Mouse (Mus musculus): ENCODE results near the gene Fbxl17. TPM values are rescaled to one million over a fixed set of nuclear protein-coding genes. Genes with fewer than 3 reads are reported as not detected.

The Fbxl17 gene
- total RNA-seq, 2 experiments from 2014 or later, result 23.5 to 25.5 TPM

DNA sequence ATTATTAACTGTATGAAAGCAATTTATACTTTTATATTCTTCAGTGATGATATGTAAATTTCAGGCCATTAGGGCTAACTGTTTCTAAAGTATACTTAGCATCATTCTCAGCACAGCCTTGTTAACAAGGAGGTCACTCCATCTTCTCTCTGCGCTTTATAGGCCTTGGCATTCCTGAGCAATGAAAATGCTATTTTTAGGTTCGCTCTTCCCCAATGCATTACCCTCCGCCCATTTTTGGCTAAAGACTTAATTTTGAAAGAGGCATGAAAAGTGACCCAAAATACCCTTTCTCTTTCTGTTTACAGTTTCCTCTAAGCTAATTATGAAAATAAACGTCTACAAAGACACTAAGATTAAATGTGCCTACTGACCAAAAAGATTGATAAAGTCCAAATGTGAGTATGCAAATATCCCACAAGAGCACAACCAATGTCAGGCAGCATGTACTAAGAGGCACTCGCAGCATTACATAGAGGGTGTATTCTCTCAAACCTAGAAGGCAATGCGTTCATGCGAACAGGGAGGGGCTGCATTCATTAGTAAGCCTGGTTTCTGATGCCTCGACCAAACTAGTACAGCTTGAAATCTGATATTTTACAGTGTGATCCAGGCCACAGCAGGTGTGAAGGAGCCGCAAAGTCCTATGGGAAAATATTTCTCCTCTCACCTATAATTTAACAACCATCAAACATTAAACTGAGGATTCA is 259.6 kb downstream of the Fbxl17 start:
- intact Hi-C loops (cut with DNase I), result no loop called here
- no peak for DNase-seq (ENCODE audit: low spot score)

DNA sequence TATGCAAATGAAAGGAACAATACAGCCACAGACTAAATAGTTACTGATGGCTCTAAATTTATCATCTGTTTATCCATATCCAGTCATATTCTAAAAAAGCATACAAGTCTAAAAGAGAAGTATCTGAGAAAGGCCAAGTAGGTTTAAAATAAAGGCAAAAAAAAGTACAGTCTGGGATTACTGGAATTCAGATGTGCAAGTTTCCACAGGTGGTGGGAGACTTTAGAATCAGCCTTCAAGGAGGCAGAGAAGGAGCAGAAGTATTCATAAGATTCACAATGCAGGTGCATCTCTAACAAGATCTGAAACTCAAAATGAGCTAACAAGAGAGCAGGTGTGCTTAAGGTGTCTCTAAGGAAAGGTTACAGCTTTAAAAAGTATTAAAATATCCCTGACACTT is 263.0 kb downstream of the Fbxl17 start:
- intact Hi-C loops (cut with DNase I), result no loop called here
- DNase-seq (ENCODE audit: low spot score), result no peak

DNA sequence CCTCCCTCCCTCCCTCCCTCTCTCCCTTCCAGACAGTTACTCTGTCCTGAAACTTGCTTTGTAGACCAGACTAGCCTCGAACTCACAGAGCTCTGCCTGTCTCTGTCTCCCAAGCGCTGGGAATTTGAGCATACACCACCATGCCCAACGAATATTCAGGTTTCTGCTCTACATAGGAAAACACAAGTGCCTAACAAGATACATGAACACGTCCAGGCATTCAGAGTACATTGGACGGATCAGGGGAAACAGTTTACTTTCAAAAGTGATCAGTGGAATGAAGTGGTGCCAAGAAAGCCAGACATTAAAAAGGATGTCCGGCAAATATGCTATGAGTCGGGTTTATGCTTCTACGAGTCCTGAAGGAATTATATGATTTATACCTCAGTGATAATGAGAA is 263.6 kb downstream of the Fbxl17 start:
- no peak for DNase-seq (ENCODE audit: low spot score)
- intact Hi-C loops (cut with DNase I), result no loop called here

DNA sequence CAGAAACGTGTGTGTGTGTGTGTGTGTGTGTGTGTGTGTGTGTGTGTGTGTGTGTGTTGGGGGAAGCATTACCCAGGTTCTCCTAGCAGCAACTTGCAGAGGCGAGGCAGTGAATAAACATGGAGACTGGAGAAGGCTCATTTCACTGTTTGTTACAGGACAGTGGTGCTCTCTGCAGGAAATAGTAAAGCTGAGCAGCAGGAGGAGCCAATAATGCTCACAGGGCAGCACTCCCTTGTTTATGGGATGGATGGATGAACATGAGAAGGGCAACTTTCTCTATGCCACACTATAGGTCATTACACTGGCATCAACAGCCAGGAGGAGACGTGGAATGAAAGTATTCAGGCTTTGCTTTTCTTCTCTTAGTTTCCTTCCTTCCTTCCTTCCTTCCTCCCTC is 264.0 kb downstream of the Fbxl17 start:
- no peak for DNase-seq (ENCODE audit: low spot score)
- intact Hi-C loops (cut with DNase I), result no loop called here

DNA sequence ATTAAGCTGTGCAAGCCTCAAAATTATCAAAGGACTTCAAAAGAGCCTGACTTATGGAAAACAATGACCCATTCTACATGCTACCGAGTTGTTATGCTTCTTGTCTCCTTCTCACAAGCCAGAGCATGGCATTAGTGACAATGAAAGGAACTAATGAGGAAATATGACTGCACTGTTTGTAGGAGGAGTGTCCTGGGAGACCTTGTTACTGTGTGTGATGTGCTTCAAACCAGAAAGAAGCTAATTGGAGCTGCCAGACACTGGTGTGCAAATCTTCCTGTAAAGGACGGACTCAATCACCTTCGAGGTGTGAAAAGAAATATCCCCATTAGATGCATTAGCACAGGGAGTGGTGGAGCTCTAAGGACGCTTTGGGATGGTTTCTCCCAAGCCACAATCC is 270.7 kb downstream of the Fbxl17 start:
- intact Hi-C loops (cut with DNase I), result no loop called here
- DNase-seq (ENCODE audit: low spot score), result no peak

DNA sequence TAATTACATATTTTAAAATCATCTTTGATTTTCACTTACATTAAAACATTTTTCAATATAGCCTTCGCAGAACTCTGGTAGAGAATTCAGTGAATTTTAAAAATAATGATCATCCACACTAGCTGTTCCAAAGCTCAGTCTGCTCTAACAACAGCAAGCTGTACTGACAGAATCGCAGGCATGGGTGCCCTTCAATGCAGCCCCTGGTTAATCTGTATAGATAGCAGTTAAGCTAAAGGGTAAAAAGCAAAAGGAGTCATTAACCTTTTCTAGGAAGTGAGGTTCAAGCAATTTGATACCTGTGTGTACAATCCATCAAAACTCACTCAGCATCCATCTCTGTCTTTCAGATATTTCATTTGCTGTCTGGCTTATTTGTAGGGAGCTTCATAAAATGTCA is 273.4 kb downstream of the Fbxl17 start:
- intact Hi-C loops (cut with DNase I), result no loop called here
- no peak for DNase-seq (ENCODE audit: low spot score)

DNA sequence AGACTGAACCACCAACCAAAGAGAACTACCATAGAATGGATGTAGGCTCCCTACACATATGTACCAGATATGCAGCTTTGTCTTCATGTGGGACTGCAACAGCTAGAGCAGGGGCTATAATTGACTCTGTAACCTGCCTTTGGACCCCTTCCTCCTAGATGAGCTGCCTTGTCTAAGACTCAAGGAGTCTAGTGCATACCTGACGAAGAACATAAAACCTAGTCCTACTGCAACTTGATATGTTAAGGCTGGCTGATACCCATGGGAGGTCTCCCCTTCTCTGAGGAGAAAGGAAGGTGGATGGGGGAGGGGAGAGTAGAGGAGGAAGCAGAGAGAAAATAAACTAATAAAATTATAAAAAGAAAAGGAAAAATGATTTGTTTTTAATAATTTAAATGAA is 273.9 kb downstream of the Fbxl17 start:
- intact Hi-C loops (cut with DNase I), result no loop called here
- DNase-seq (ENCODE audit: low spot score), result no peak

DNA sequence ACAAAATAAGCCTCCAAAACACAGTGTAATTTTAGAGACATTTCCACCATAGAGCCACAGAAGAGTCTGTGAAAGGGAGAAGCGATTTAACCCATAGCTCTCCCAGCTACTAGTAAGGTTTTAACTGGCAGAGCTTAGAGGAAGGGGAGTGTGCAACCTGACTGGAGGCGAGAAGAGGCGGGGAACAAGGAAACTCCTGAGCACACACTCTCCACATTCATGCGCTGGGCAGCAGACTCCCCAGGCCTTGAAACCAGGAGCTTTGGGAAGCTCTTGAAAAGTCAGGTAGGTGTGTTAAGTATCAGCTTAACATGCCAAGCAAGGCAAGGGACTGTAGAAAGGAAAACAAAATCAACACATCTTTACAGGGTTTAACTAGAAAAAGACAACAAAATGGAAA is 276.1 kb downstream of the Fbxl17 start:
- intact Hi-C loops (cut with DNase I), result no loop called here

DNA sequence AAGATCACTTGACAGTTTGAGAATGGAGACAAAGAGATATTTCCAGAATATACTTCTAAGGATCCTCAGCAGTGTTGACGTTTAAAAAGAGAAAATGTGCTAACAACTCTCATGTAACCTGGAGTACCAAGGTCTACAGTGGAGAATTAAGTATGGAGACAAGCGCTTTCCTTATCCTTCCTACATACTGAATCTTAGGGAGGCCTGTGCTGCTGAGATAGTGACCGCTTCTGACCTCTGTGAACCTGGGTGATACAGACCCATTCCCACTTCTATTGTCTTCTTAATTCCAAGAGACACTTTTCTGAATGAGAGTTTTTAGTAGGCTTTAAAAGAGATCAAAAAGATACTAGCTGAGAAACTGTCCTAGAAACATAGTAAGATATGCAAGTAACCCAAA is 278.2 kb downstream of the Fbxl17 start:
- no peak for DNase-seq (ENCODE audit: low spot score)
- intact Hi-C loops (cut with DNase I), result no loop called here

More for the DNA sequence above, 276.1 kb downstream of the Fbxl17 start:
- DNase-seq (ENCODE audit: low spot score), result no peak

DNA sequence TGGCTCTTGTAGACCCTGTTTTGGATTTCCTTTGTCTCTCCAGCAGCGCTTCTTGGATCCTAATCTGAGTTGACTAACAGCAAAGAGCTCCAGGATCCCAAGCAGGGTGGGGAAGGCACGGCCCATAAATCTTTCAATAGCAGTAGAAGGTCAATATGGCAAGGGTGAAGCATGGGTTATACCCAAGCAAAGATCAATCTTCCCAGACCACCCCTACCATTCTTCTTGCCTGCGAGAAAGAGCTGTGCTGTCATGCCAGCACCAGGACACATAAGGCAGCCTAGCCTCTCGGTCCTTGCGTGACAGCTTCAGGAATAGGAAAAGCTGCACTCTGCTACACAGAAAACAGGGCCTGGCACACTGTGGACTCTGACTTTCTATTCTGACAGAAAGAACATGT is 279.0 kb downstream of the Fbxl17 start:
- intact Hi-C loops (cut with DNase I), result no loop called here
- DNase-seq (ENCODE audit: low spot score), result no peak

DNA sequence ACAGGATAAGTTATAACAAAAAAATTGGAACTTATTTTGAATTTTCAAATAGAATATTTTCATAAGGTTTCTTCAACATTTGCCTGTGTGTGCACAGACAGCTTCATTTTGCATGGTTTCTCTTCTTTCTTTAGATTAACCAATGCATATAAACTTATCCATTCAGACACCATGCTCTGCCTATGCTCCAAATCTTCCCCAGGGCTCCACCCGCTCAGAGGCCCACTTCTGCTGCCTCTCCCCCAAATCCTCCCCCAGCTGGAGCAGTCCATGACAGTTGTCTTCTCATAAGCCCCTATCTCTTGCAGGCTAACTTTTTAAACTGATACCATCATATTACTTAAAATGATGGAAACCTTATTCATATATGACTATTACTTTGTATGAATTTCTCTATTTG is 282.8 kb downstream of the Fbxl17 start:
- no peak for DNase-seq (ENCODE audit: low spot score)
- intact Hi-C loops (cut with DNase I), result no loop called here

DNA sequence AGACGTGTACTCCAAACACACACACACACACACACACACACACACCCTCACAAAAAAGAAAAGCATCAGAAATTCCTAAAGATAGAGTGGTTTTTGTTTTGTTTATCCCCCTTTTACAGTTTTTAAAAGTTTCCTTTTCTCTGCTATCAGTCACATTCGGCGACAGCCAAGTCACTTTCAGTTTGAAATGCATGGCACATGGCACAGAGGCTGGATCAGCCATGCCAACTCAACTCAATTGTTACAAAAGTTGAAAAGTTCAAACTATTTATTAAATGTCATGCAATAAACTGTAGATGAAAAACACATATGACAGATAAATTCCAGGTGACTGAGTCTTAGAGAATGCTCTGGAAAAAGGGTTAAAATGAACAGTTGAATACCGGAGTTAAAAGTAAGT is 287.8 kb downstream of the Fbxl17 start:
- intact Hi-C loops (cut with DNase I), result no loop called here
- no peak for DNase-seq (ENCODE audit: low spot score)

DNA sequence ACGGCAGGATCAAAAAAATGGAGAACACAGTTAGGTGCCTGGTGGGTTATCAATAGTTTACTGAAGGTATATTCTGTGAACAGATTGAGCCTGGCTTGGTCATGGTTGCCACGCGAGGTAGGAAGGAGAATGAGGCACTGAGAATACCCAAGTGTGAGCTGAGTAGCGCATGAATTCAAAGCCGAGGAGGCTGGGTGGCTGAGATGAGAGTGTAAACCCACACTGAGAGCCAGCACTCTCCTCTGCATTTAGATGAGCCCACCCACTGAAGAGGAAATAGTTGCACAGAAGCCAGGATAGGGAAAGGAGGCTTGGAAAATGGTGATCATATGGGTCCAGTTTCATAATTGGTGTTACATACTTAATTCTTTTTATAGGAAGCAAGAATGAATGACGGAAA is 290.7 kb downstream of the Fbxl17 start:
- DNase-seq (ENCODE audit: low spot score), result no peak
- intact Hi-C loops (cut with DNase I), result no loop called here

DNA sequence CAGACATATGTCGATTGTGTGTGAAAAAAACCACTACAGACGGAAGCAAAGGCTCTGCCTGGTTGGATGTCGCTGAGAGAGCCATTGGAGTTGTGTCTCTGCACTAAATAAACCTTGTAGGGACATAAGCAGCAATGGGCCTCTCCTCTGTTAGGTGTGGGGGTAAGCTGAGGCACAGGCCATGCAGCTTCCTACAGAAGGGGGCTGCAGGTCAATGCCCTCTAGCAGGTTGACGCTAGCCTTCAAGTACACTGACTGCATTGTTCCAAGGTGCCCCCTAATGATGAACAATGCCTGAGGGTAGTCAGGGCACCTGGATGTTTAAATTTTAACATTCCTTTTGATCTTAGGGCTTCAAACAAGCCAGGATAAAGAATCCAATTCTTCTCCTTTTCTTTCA is 291.5 kb downstream of the Fbxl17 start:
- intact Hi-C loops (cut with DNase I), result no loop called here
- DNase-seq (ENCODE audit: low spot score), result no peak

DNA sequence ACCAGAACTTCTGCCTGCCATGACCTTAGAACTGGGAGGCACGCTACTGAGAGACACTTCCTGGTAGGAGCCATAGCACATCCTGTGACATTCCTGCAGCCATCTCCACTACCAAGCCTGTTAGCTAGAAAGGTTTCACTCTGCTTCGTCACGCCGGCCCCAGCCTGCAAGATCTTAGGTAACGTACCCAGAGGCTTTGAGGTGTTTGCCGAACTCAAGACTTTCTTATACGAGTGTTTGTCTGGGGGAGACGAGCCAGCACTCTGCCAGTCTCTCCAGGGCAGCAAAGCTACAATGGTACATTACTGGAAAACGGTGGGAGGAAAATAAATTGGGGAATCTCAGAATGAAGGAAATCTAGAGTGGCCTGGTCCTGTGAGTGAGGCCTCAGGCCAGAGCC is 292.1 kb downstream of the Fbxl17 start:
- DNase-seq (ENCODE audit: low spot score), result no peak
- intact Hi-C loops (cut with DNase I), result no loop called here

DNA sequence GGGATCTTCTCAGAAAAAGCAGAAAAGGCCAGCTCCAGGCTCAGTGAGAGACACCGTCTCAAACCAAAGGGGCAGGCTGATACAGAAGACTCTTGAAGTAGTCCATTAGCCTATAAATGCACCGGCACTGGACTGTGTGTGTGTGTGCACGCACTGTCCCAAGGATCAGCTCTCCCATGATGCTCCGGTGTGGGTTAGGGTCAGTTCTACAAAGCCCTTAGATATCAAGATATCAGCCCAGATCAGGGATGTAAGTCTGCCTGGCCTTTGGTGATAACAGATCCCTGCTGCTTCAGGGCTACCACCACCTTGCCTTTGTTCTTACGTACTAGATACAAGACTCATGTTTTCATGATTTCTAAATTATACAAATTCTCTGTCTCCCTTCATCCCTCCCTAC is 294.5 kb downstream of the Fbxl17 start:
- intact Hi-C loops (cut with DNase I), result no loop called here
- DNase-seq (ENCODE audit: low spot score), result no peak

DNA sequence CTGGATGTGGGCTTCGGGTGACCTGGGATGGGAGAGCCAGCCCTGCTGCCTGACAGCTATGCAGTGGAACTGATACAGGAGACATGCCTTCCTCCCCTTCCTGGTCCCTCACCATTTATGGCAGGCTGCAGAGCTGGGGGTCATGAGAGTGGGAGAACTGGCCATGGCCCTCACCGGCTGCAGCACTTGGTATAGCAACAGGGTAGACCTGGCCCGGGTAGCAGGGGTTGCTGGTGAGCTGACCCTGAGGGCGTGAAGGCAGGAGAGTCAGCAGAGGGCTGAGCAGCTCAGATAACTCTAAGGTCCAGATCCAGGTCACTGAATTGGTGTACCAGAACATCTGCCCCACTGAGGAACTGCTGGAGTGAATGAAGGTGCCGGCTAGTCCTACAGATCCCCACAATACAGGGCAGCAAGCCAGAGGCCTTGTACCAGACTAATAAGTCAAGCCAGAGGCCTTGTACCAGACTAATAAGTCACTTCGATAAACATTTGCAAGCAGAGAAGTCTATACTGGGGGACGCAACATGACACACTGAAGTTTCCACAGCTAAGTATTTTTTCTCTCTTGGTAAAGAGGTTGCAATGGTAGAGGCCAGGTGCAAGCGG is 296.1 kb downstream of the Fbxl17 start:
- intact Hi-C loops (cut with DNase I), result no loop called here
- DNase-seq (ENCODE audit: low spot score), result no peak

DNA sequence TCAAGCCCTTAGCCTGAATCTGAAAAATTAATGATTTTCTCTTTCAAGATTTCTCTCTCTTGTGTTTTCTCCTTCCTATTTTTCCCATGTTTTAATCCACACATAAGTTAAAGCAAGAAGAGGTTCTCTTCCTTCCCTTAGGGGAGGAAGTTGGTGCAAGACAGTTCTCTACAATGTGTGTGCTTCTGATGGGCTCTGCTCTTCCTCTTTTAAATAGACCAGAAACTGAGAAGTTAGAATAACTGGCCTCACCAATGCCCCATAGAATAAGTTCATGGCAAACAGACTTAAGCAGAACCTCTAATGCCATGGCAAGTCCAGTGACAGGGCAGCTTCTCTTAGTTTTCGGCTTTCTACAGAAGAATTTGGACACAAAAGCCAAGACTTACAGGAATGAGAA is 301.1 kb downstream of the Fbxl17 start:
- no peak for DNase-seq (ENCODE audit: low spot score)
- intact Hi-C loops (cut with DNase I), result no loop called here

DNA sequence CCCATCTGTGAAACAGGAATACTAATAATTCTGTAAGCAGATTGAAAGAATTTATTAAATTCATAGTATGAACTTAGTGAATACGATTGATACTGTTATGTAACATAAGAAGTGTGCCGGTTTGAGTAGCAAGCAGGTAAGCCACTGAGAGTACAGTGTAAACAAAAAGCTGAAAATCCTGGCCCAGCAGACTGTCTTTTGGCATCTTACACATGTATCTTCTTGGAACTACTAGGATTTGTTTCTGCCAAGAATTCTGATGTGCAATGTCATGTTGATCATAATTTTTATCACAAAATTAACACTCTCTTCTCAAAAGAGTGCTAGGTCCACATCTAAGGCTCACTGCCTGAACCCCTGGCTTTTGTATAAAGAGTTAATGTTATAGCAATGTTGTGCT is 304.3 kb downstream of the Fbxl17 start:
- DNase-seq (ENCODE audit: low spot score), result no peak
- intact Hi-C loops (cut with DNase I), result no loop called here

DNA sequence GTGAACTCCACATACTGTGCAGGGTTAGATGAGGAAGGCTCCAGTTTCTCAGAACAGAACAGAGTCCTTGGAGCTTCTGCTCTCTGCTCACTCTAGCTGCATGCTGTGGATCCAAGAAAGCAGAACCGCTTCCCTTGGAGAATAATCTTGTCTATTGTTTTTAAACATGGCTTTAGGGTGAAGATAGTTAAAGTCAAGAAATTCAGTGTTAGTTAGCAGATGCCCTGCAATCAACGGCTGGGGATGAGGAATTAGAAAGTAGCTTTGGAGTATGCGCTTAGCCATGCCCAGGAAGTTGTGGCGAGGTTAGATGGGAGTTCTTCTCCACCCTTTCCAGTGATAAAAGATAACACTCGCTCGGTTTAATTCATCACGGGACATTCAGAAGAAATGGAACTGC is 306.6 kb downstream of the Fbxl17 start:
- no peak for DNase-seq (ENCODE audit: low spot score)
- intact Hi-C loops (cut with DNase I), result no loop called here

DNA sequence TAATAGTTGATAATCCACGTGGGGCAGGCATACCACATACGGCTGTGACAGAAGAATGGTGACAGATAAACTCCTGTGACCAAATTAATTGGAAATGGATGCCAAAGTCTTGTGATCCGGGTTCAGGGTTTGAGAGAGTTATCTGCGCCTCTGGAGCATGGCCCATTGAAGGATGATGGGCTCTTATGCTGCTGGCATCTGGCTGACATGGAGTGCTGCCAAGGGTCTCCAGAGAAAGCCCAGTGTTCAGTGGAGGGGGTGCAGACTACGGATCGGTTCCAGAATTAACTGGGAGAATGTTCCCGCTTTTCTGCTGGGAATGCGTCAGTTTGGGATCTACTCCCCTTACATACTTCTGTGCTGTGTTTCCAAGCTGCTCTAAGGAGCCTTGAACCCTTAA is 308.5 kb downstream of the Fbxl17 start:
- intact Hi-C loops (cut with DNase I), result no loop called here
- no peak for DNase-seq (ENCODE audit: low spot score)

DNA sequence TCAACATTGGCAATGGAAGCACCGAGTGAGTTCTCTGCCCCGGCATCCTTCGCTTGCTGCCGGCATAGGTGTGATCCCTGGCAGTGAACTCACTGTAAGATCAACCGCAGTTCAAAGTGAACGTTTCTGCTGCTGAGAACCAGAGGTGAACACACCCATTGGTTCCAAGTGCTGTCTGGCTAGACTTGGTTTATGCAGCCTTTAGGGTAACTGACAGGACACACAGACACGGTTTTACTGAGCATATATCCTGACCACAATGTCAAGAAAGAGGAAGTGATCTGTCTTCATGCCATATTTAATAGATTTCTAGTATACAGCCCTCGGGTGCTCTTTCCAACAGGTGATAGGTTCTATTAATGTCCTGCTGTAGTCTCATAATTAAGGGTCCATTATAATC is 310.5 kb downstream of the Fbxl17 start:
- no peak for DNase-seq (ENCODE audit: low spot score)
- intact Hi-C loops (cut with DNase I), result no loop called here
